Mouse (Mus musculus) neural tube, embryonic 10.5 days (tissue): ENCODE measurements around the gene Pde4b.

Source experiments
- DNase-seq: peaks from one replicate; pipeline ENCODE4 v3.0.0-alpha.2; 2017; ENCODE audit warnings: low spot score; ENCODE audit errors: extremely low spot score

Pde4b gene

GRCm38 (mm10) chr4:102393605-102394004 lies 306.3 kb downstream of the Pde4b start:
- DNase-seq, result no peak

- no peak for DNase-seq
Measured at GRCm38 (mm10) chr4:102397334-102397733, 310.0 kb downstream of the Pde4b start.

- no peak for DNase-seq
Measured at GRCm38 (mm10) chr4:102398512-102398911, 311.2 kb downstream of the Pde4b start.

- DNase-seq, result no peak
Measured at GRCm38 (mm10) chr4:102406848-102407247, 319.5 kb downstream of the Pde4b start.

GRCm38 (mm10) chr4:102408132-102408531 lies 320.8 kb downstream of the Pde4b start:
- DNase-seq, result no peak

GRCm38 (mm10) chr4:102408938-102409337 lies 321.6 kb downstream of the Pde4b start:
- DNase-seq, result no peak

GRCm38 (mm10) chr4:102413101-102413500 lies 325.8 kb downstream of the Pde4b start:
- DNase-seq, result no peak

- DNase-seq, result no peak
Measured at GRCm38 (mm10) chr4:102413794-102414193, 326.5 kb downstream of the Pde4b start.

- DNase-seq, result no peak
Measured at GRCm38 (mm10) chr4:102414610-102415009, 327.3 kb downstream of the Pde4b start.

- DNase-seq, result no peak
Measured at GRCm38 (mm10) chr4:102420794-102421397, 333.6 kb downstream of the Pde4b start.

GRCm38 (mm10) chr4:102421398-102421859 lies 334.1 kb downstream of the Pde4b start:
- no peak for DNase-seq

- DNase-seq, result no peak
Measured at GRCm38 (mm10) chr4:102424104-102424503, 336.8 kb downstream of the Pde4b start.

GRCm38 (mm10) chr4:102425422-102425821 lies 338.1 kb downstream of the Pde4b start:
- DNase-seq, result no peak

- DNase-seq, result no peak
Measured at GRCm38 (mm10) chr4:102429730-102430341, 342.5 kb downstream of the Pde4b start.

- no peak for DNase-seq
Measured at GRCm38 (mm10) chr4:102432040-102432782, 344.9 kb downstream of the Pde4b start.

- DNase-seq, result no peak
Measured at GRCm38 (mm10) chr4:102439401-102440118, 352.2 kb downstream of the Pde4b start.

GRCm38 (mm10) chr4:102440119-102440481 lies 352.8 kb downstream of the Pde4b start:
- no peak for DNase-seq

GRCm38 (mm10) chr4:102443533-102443932 lies 356.2 kb downstream of the Pde4b start:
- DNase-seq, result no peak

- no peak for DNase-seq
Measured at GRCm38 (mm10) chr4:102444501-102444900, 357.2 kb downstream of the Pde4b start.

- DNase-seq, result no peak
Measured at GRCm38 (mm10) chr4:102446160-102446945, 359.0 kb downstream of the Pde4b start.

GRCm38 (mm10) chr4:102456426-102456825 lies 369.1 kb downstream of the Pde4b start:
- DNase-seq, result no peak
